Mouse (Mus musculus): ENCODE data around the gene Olfr325.
A peak's percentile ranks its signal among the peaks of the same experiment; 100 is the strongest.
"Not testable (repeated sequence)": the region's sequence is repeated elsewhere in the genome, so short reads cannot be mapped to it uniquely, and the experiment has no call there.

Gene Olfr325

GRCm38 (mm10) chr11:58577430-58577829 lies at the start of gene Olfr325:
Gene Olfr325, plus strand, starts transcription at chr11:58577730.
- DNase-seq (ENCODE audit: low spot score in 2 of 2), result no peak

- DNase-seq (ENCODE audit: low spot score in 2 of 2), result not testable (repeated sequence)
Observed at GRCm38 (mm10) chr11:58534736-58535135, 42.8 kb upstream of the Olfr325 start, which contains the start of gene Olfr330. Gene Olfr330, minus strand, starts transcription at chr11:58534836.

DNA sequence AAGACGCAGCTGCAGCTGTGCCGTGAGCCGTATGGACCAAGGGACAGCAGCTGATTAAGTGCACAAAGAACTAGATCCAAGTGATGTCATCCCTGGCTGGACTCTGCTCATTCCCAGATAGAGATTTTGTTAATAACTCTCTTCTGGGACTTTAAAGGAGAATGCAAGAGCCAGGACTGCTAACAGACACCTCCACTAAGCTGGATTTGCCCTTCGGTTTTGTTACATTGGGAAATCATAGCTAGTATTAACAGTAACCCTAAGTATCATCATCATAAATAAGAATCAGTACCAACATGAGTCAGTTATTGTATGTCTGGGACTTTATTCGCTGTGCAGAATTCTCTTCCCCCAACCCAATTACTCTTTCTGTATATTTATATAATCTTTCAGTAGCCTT lies 31.2 kb upstream of the Olfr325 start, which contains the start of gene Olfr329-ps:
Olfr329-ps (minus strand) TSS at position 101 of the 400 bp plus-strand sequence.
- no peak for DNase-seq (ENCODE audit: low spot score in 2 of 2)

- no peak for DNase-seq (ENCODE audit: low spot score in 2 of 2)
Observed at GRCm38 (mm10) chr11:58555536-58555935, 22.0 kb upstream of the Olfr325 start, which contains the start of gene Olfr328. Gene Olfr328, minus strand, starts transcription at chr11:58555636.

DNA sequence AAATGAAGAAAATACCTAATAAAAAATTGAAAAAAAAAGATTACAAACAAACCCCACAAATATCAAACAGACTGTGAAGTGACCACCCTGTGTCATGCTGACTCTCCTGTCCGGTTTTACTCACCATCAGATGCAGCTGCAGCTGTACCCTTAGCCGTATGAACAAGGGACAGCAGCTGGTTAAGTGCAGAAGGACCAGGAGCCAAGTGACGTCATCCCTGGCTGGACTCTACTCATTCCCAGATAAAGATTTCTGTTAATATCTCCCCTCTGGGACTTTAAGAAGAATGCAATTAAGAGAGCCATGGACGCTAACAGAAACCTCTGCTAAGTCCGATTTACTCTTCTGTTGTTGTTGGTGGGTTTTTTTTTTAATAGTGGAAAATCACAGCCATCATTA lies 7.1 kb upstream of the Olfr325 start, which contains the start of gene Olfr224:
Olfr224 (minus strand) TSS at position 149 of the 400 bp plus-strand sequence.
- no peak for DNase-seq (ENCODE audit: low spot score in 2 of 2)

- peak; percentile 10 to 11 for DNase-seq (ENCODE audit: low spot score in 2 of 2)
Observed at GRCm38 (mm10) chr11:58578636-58579035, 1.1 kb downstream of the Olfr325 start.

GRCm38 (mm10) chr11:58587898-58588348 lies 10.4 kb downstream of the Olfr325 start:
- DNase-seq (ENCODE audit: low spot score in 2 of 2), result peak; percentile 16 to 48

GRCm38 (mm10) chr11:58588620-58589250 lies 11.2 kb downstream of the Olfr325 start:
- no peak for DNase-seq (ENCODE audit: low spot score in 2 of 2)

GRCm38 (mm10) chr11:58594814-58595213 lies 17.3 kb downstream of the Olfr325 start, which contains the start of gene Olfr324:
Gene Olfr324, plus strand, starts transcription at chr11:58595114.
- no peak for DNase-seq (ENCODE audit: low spot score in 2 of 2)

DNA sequence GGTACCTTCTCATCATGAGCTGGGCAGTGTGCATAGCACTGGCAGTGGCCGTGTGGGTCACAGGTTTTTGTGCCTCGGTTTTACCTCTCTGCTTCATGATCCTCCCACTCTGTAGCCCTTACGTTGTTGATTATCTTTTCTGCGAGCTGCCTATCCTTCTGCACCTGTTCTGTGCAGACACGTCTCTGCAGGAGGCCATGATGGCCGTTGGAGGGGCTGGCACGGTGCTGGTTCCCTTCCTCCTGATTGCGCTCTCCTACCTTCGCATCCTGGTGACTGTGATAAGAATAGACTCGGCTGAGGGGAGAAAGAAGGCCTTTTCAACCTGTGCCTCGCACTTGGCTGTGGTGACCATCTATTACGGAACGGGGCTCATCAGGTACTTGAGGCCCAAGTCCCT lies 20.3 kb downstream of the Olfr325 start:
- DNase-seq (ENCODE audit: low spot score in 2 of 2), result no peak

DNA sequence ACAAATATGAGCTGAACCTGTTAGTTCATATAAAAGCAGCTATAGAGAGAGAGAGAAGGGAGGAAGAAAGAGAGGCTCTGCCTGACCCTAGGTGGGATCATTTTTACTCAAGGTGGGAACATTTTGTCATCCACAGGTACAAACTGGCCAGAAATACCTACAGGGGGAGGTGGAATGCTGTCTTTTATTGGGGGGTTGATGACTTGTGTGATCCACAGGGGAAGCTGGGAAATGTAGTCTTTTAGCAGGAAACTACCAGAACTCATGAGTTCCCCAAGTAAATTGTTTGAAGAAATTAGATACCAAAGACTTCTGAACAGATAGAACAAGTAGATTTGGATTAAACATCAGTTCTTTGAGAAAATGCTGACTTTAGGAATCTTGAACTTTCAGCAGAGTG lies 24.5 kb downstream of the Olfr325 start:
- no peak for DNase-seq (ENCODE audit: low spot score in 2 of 2)

DNA sequence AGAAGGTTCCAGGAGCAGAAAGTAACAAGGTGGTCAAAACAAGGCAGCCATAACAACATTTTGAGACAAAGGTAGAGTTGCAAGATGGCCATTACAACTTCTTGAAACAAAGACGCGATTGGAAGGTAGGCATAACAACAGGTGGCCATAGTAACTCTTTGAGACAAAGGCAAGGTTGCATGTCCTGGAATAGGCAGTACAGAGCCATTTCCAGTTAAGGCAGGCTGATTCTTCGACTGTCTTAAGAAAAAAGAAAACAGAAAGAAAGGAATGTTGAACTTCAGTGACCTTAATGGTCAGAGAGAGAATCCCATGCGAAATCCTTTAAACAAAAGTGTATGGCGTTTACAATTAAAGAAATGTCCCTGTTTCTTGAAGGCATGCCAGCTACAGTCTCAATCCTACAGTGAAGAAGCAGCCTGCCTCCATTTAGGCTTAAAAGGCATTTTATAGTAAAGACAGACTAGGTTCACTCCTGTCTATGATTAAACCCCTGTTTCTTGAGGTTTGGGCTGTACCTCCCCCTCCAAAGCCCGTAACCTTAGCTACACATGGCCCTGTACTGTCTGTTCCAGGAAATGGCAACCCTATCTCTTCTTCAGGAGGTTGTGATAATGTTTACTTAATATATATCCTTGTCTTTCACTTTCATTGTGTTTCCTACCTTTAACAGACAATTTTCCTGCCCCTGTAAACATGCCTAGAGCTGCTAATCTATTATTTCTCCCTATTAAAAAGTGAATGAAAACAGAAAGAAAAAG lies 25.4 kb downstream of the Olfr325 start:
- DNase-seq (ENCODE audit: low spot score in 2 of 2), result no peak

DNA sequence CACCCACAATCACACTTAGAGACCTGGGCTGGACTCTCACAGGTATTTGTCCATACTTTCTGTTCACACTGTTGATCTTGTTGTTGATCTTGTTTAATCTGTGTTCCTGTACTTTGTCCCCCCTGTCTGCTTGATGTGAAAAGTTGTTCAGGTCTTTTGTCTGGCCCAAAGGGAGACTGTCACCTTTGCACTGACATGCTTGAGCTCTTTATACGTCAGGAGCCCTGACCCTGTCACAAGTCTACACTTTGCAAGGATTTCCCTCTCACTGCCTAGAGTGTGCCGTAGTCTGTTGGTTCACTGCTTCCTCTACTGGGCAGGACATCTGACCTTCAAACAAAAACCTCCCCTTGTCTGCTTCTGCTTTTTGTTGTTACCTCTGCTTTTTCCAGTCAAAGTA lies 27.2 kb downstream of the Olfr325 start:
- DNase-seq (ENCODE audit: low spot score in 2 of 2), result no peak

GRCm38 (mm10) chr11:58605228-58605627 lies 27.7 kb downstream of the Olfr325 start:
- no peak for DNase-seq (ENCODE audit: low spot score in 2 of 2)

- DNase-seq (ENCODE audit: low spot score in 2 of 2), result no peak
Observed at GRCm38 (mm10) chr11:58606177-58606919, 28.8 kb downstream of the Olfr325 start.

GRCm38 (mm10) chr11:58607030-58607429 lies 29.5 kb downstream of the Olfr325 start:
- no peak for DNase-seq (ENCODE audit: low spot score in 2 of 2)

DNA sequence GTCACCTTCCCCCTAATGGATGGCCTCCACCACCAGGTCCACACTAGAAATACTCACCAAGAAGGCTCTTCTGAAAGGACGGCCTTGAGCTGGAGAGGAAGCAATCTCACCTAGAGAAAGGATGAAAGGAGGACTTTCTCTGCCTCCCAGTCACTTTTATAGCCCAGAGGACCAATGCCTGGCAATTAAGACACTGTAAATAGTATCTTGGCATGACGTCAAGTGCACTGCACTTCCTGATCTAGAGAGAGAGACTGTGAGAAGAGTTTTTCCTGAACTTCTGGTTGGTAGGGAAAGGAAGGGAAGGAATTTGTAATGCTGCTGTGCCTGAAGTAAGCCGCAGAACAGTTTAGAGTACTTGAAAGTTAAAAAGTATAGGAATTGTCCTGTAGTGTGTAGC lies 35.8 kb downstream of the Olfr325 start:
- DNase-seq (ENCODE audit: low spot score in 2 of 2), result no peak

DNA sequence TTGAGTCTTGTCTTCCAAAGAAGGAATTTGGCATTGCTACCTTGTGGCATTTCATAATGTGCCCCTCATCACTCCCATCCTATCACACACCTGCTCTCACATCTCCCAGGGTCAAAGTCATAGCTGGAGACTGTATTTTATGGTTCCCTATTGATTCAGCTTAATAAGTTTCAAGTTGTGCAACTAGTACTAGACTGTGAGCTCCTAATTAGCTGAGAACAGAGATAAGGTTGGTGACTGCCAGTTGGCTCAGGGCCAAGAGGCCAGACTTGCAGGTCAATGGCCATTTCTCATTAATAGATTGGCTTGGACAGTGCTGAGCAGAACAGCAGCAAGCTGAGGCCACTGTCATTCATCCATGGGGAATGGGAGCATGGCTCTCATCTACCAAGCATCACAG lies 37.0 kb downstream of the Olfr325 start:
- no peak for DNase-seq (ENCODE audit: low spot score in 2 of 2)

DNA sequence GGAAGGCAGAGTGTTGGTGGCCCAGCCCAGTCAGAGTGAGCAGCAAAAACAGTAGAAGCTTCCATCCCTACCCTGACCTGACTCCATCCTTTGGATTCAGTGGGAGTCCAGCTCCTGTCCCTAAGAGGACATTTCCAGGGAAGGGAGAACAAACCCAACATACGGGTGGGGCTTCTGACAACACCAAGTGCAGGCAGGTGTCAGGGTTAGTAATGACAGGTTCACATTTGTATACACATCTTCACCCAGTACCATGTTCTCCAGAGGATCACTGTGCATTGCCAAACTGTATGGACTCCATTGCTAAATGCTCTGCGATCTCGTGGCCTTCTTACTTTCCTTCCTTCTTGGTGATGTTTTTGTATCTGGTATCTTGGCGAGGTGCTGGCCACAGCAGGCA lies 38.4 kb downstream of the Olfr325 start, which contains the start of gene 2210407C18Rik:
2210407C18Rik (minus strand) TSS at position 101 of the 400 bp plus-strand sequence.
- DNase-seq (ENCODE audit: low spot score in 2 of 2), result no peak

DNA sequence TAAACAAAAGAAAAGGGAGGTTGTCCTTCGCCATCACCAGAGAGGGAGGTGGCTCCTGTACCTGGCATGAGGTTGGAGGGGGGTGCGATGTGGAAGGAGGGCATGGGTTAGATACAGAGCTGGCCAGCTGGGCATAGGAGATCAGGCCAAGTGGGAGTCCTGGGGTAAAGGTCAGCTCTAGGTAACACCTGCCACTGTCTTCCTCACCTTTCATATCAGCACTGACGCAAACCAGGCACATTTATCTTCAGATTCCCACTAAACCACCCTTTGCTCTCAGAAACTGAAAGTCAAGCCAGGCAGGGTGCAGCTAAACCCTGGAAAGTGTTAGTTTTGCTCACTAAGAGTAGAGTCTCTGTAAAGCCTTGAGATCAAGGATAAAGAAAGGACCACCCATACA lies 40.8 kb downstream of the Olfr325 start:
- no peak for DNase-seq (ENCODE audit: low spot score in 2 of 2)

DNA sequence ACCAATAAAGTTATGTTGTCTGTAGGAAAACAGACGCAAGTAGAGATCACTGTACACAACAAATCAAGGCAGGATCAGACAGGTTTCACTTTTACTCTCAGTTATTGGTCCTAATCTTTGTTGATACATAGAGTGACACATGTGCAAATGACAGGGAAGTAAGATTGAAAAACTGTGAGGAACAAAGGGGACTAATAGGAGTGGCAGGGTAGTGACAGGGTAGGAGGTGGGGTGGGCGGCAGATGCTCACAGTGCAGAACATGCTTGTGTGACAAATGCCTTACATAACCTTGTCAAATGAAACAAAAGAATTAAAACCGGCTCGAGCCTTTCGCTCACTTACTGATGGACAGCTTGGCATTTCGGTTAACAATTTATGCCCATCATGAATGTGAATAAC lies 41.3 kb downstream of the Olfr325 start:
- peak; percentile 9 to 12 for DNase-seq (ENCODE audit: low spot score in 2 of 2)

- DNase-seq (ENCODE audit: low spot score in 2 of 2), result no peak
Observed at GRCm38 (mm10) chr11:58626146-58626545, 48.6 kb downstream of the Olfr325 start.

All from right cerebral cortex, adult 2 months (tissue).